Mouse (Mus musculus) testis, adult 2 months (tissue): ENCODE data around the gene Elfn1. TPM values are rescaled to one million over a fixed set of nuclear protein-coding genes. Genes with fewer than 3 reads are reported as not detected.
A peak's percentile ranks its signal among the peaks of the same experiment; 100 is the strongest.

Experiments used
- H3K27ac ChIP-seq: fragments of 200-500 bp; 2 replicates; pipeline ENCODE4 v1.5.1; 2012; ENCODE audit warnings: low read depth, low read length; ENCODE audit not compliant: control insufficient read depth, insufficient read depth
- H3K27me3 ChIP-seq: fragments of 200-500 bp; 2 replicates; pipeline ENCODE4 v1.6.1; 2012; ENCODE audit warnings: mild to moderate bottlenecking, low read length, moderate library complexity; ENCODE audit not compliant: control insufficient read depth, insufficient read depth
- H3K36me3 ChIP-seq: fragments of 200-500 bp; 2 replicates; pipeline ENCODE4 v1.6.1; 2012; ENCODE audit warnings: mild to moderate bottlenecking, low read length; ENCODE audit not compliant: control insufficient read depth, insufficient read depth
- H3K4me1 ChIP-seq: fragments of 200-500 bp; 2 replicates; pipeline ENCODE4 v1.6.1; 2012; ENCODE audit warnings: low read length; ENCODE audit not compliant: control insufficient read depth, insufficient read depth
- H3K4me3 ChIP-seq: fragments of 200-500 bp; 2 replicates; pipeline ENCODE4 v1.5.1; 2012; ENCODE audit warnings: low read depth, mild to moderate bottlenecking, low read length, moderate library complexity, mixed read lengths; ENCODE audit not compliant: control insufficient read depth
- CTCF ChIP-seq: fragments of 200-500 bp; IDR thresholded peaks from 2 replicates; pipeline ENCODE4 v1.5.1; 2012; ENCODE audit warnings: low read depth, mild to moderate bottlenecking, inconsistent platforms, low read length, moderate library complexity; ENCODE audit not compliant: control insufficient read depth, insufficient read depth, insufficient replicate concordance
- POLR2A ChIP-seq: fragments of 200-500 bp; IDR thresholded peaks from 2 replicates; pipeline ENCODE4 v1.6.1; 2012; ENCODE audit warnings: low read depth, mild to moderate bottlenecking, inconsistent platforms, low read length, moderate library complexity; ENCODE audit not compliant: control insufficient read depth
- polyA plus RNA-seq: library from polyadenylated mRNA; depleted of rRNA; stranded (reverse); fragments of >200 nt; gene quantifications from 2 replicates; pipeline ENCODE4 v1.2.3, GENCODE M21; 2012

Elfn1 gene
- polyA plus RNA-seq, 1 experiment: 55.6 TPM

- H3K36me3 ChIP-seq: no peaks in the 10 kb centered on the region
- peaks cover 35% of the 10 kb centered on the region for H3K4me1 ChIP-seq
- H3K27me3 ChIP-seq: peaks cover 15% of the 10 kb centered on the region
- no peak overlapping the region for H3K27ac ChIP-seq
- no peak for TF ChIP-seq POLR2A
- no peak for TF ChIP-seq CTCF
- H3K4me3 ChIP-seq: no peak overlapping the region
Measured at GRCm38 (mm10) chr5:139907241-139907640, 502 bp upstream of the Elfn1 start.

- H3K4me3 ChIP-seq: peak overlapping the region; percentile 84
- no peak for TF ChIP-seq CTCF
- TF ChIP-seq POLR2A: no peak
- peaks cover 41% of the 10 kb centered on the region for H3K4me1 ChIP-seq
- H3K27me3 ChIP-seq: peaks cover 15% of the 10 kb centered on the region
- H3K36me3 ChIP-seq: no peaks in the 10 kb centered on the region
- H3K27ac ChIP-seq: no peak overlapping the region
Measured at GRCm38 (mm10) chr5:139908243-139908810, 584 bp downstream of the Elfn1 start.

GRCm38 (mm10) chr5:139908811-139909627 lies 1.3 kb downstream of the Elfn1 start:
- Histone ChIP-seq H3K36me3 (no peaks in the 10 kb centered on the region), H3K4me3 (peak overlapping the region; percentile 84), H3K4me1 (peaks cover 41% of the 10 kb centered on the region), H3K27ac (no peak overlapping the region), H3K27me3 (peaks cover 15% of the 10 kb centered on the region)
- TF ChIP-seq POLR2A: no peak
- TF ChIP-seq CTCF: no peak

GRCm38 (mm10) chr5:139909710-139910550 lies 2.2 kb downstream of the Elfn1 start:
- no peak for TF ChIP-seq POLR2A
- TF ChIP-seq CTCF: no peak
- Histone ChIP-seq H3K27ac (no peak overlapping the region), H3K4me3 (peak overlapping the region; percentile 84), H3K27me3 (peaks cover 15% of the 10 kb centered on the region), H3K36me3 (no peaks in the 10 kb centered on the region), H3K4me1 (peaks cover 41% of the 10 kb centered on the region)

- Histone ChIP-seq H3K36me3 (no peaks in the 10 kb centered on the region), H3K4me1 (peaks cover 41% of the 10 kb centered on the region), H3K4me3 (peak overlapping the region; percentile 84), H3K27ac (no peak overlapping the region), H3K27me3 (peaks cover 15% of the 10 kb centered on the region)
- no peak for TF ChIP-seq CTCF
- TF ChIP-seq POLR2A: no peak
Measured at GRCm38 (mm10) chr5:139910755-139911300, 3.1 kb downstream of the Elfn1 start.

GRCm38 (mm10) chr5:139911506-139911905 lies 3.8 kb downstream of the Elfn1 start:
- Histone ChIP-seq H3K4me1 (peaks cover 41% of the 10 kb centered on the region), H3K4me3 (peak overlapping the region; percentile 46), H3K27ac (no peak overlapping the region), H3K36me3 (no peaks in the 10 kb centered on the region), H3K27me3 (peaks cover 15% of the 10 kb centered on the region)
- TF ChIP-seq CTCF: no peak
- no peak for TF ChIP-seq POLR2A
